12 mouse cellular contexts compared by ENCODE assay signal in genomic region chr2:157054297-157054696, GRCm38 (mm10). TPM values are rescaled to one million over a fixed set of nuclear protein-coding genes. Genes with fewer than 3 reads are reported as not detected.
DNase-seq lines count a peak whose midpoint lies in the region; ATAC-seq and TF ChIP-seq lines count a peak whose summit lies in the region.
"Had no signal": no experiment of that assay in that cellular context is flagged by ENCODE, and none has a peak within 500 bp of the region (broad histone marks: within the 10 kb centered on the region; RNA-seq: fewer than 3 reads in every experiment).

No protein-coding gene starts in this region.

- H3K36me3 ChIP-seq in embryonic facial prominence, embryonic 13.5 days, result peaks cover 78% of the 10 kb centered on the region
- peaks cover 93% of the 10 kb centered on the region for H3K36me3 ChIP-seq in embryonic facial prominence, embryonic 10.5 days (replicated peaks)
- H3K36me3 ChIP-seq in kidney, adult 2 months (ENCODE audit: control insufficient read depth, insufficient read depth, low read length), result no peaks in the 10 kb centered on the region
- H3K36me3 ChIP-seq in kidney, embryonic 16.5 days (ENCODE audit: insufficient read depth, low read length), result peaks cover 38% of the 10 kb centered on the region
- no peaks in the 10 kb centered on the region for H3K36me3 ChIP-seq in lung, postnatal 0 days (ENCODE audit: insufficient read depth, low read length)

- no peak for DNase-seq in embryonic facial prominence, embryonic 10.5 days (ENCODE audit: low spot score)
- DNase-seq in kidney, adult 2 months, result peak; percentile 47
- peak; percentile 85 for DNase-seq in adrenal gland, postnatal 10 days
- DNase-seq in lung, postnatal 0 days (ENCODE audit: low spot score), result peak; percentile 83
- DNase-seq in right cerebral cortex, adult 18-20 months, result no peak
- DNase-seq: gastrocnemius, postnatal 36 days had no signal

- no peak overlapping the region for H3K4me2 ChIP-seq in embryonic facial prominence, embryonic 13.5 days
- H3K4me2 ChIP-seq in kidney, embryonic 16.5 days (replicated peaks; ENCODE audit: low read depth, low read length), result no peak overlapping the region
- no peak overlapping the region for H3K4me2 ChIP-seq in lung, postnatal 0 days (replicated peaks; ENCODE audit: low read depth, low read length)
- H3K4me2 ChIP-seq: stomach, embryonic 15.5 days had no signal

- H3K9ac ChIP-seq in embryonic facial prominence, embryonic 13.5 days, result 0 out of 2 replicates have a peak overlapping the region, but pooled peaks have one; percentile 21
- no peak overlapping the region for H3K9ac ChIP-seq in kidney, embryonic 16.5 days (replicated peaks; ENCODE audit: low read length)
- no peak overlapping the region for H3K9ac ChIP-seq in lung, postnatal 0 days (replicated peaks; ENCODE audit: low read depth)
- H3K9ac ChIP-seq: liver, embryonic 14.5 days; stomach, embryonic 15.5 days had no signal

- H3K27ac ChIP-seq in embryonic facial prominence, embryonic 13.5 days, result peak overlapping the region; percentile 81; the same call in 1 of the 2 replicates
- no peak overlapping the region for H3K27ac ChIP-seq in embryonic facial prominence, embryonic 10.5 days (replicated peaks)
- H3K27ac ChIP-seq in kidney, adult 2 months (ENCODE audit: insufficient read depth, low read depth, low read length), result peak overlapping the region; percentile 47; the same call in 1 of the 2 replicates
- no peak overlapping the region; the same call in 1 of the 2 replicates for H3K27ac ChIP-seq in kidney, embryonic 16.5 days (ENCODE audit: low read length)
- peak overlapping the region; percentile 83 for H3K27ac ChIP-seq in lung, postnatal 0 days (ENCODE audit: low read length)
- H3K27ac ChIP-seq: liver, embryonic 14.5 days; stomach, embryonic 15.5 days had no signal

- peak; percentile 92 for TF ChIP-seq EP300 in lung, postnatal 0 days (IDR thresholded peaks at IDR 0.05)

- ATAC-seq in embryonic facial prominence, embryonic 13.5 days (ENCODE audit: insufficient number of reproducible peaks, insufficient read depth, low FRiP score, low TSS enrichment, low read depth), result no peak
- ATAC-seq in kidney, embryonic 16.5 days (ENCODE audit: low FRiP score, low TSS enrichment), result no peak
- ATAC-seq in lung, postnatal 0 days, result peak; percentile 78
- ATAC-seq in activated CD4-positive, CD25-positive, alpha-beta regulatory T cell, adult 4 months, result no peak

- H3K4me1 ChIP-seq in embryonic facial prominence, embryonic 13.5 days, result peaks cover 43% of the 10 kb centered on the region
- H3K4me1 ChIP-seq in embryonic facial prominence, embryonic 10.5 days, result peaks cover 22% of the 10 kb centered on the region
- no peaks in the 10 kb centered on the region; the same call in 1 of the 2 replicates for H3K4me1 ChIP-seq in kidney, adult 2 months (ENCODE audit: control insufficient read depth, insufficient read depth, low read length)
- peaks cover 26% of the 10 kb centered on the region for H3K4me1 ChIP-seq in kidney, embryonic 16.5 days (ENCODE audit: insufficient read depth, low read length)
- H3K4me1 ChIP-seq in lung, postnatal 0 days (ENCODE audit: insufficient read depth, low read depth, low read length), result peaks cover 10% of the 10 kb centered on the region

- H3K4me3 ChIP-seq in embryonic facial prominence, embryonic 13.5 days, result no peak overlapping the region
- H3K4me3 ChIP-seq in embryonic facial prominence, embryonic 10.5 days, result no peak overlapping the region
- no peak overlapping the region for H3K4me3 ChIP-seq in kidney, adult 2 months (ENCODE audit: insufficient read depth, low read depth, low read length)
- H3K4me3 ChIP-seq in kidney, embryonic 16.5 days (ENCODE audit: low read length), result no peak overlapping the region
- H3K4me3 ChIP-seq in lung, postnatal 0 days (ENCODE audit: low read depth, low read length), result no peak overlapping the region
- H3K4me3 ChIP-seq: stomach, embryonic 15.5 days had no signal

- no peak for TF ChIP-seq CTCF in kidney, adult 2 months (conservative IDR thresholded peaks at IDR 0.05; ENCODE audit: insufficient read depth, insufficient read length, low read depth, low read length)
- no peak for TF ChIP-seq CTCF in lung, postnatal 0 days (IDR thresholded peaks at IDR 0.05)

- H3K9me3 ChIP-seq in embryonic facial prominence, embryonic 13.5 days, result no peaks in the 10 kb centered on the region
- no peaks in the 10 kb centered on the region for H3K9me3 ChIP-seq in embryonic facial prominence, embryonic 10.5 days
- no peaks in the 10 kb centered on the region for H3K9me3 ChIP-seq in kidney, embryonic 16.5 days (ENCODE audit: low read length)
- no peaks in the 10 kb centered on the region for H3K9me3 ChIP-seq in lung, postnatal 0 days (ENCODE audit: low read length)
- H3K9me3 ChIP-seq: stomach, embryonic 15.5 days had no signal

- H3K27me3 ChIP-seq in embryonic facial prominence, embryonic 13.5 days, result no peaks in the 10 kb centered on the region
- H3K27me3 ChIP-seq in embryonic facial prominence, embryonic 10.5 days (replicated peaks; ENCODE audit: low read depth, poor library complexity, severe bottlenecking), result no peaks in the 10 kb centered on the region
- no peaks in the 10 kb centered on the region for H3K27me3 ChIP-seq in kidney, adult 2 months (replicated peaks; ENCODE audit: control insufficient read depth, insufficient read depth, low read length)
- no peaks in the 10 kb centered on the region for H3K27me3 ChIP-seq in kidney, embryonic 16.5 days (ENCODE audit: insufficient read depth, low read length)
- H3K27me3 ChIP-seq in lung, postnatal 0 days (replicated peaks; ENCODE audit: insufficient read depth, low read length), result no peaks in the 10 kb centered on the region
- H3K27me3 ChIP-seq: stomach, embryonic 15.5 days had no signal

- TF ChIP-seq POLR2A in kidney, adult 2 months (IDR thresholded peaks at IDR 0.05; ENCODE audit: low read depth, low read length), result no peak

- WGBS in embryonic facial prominence, embryonic 13.5 days, result 91% methylated on average over 8 of the region's 8 CpGs
- WGBS in embryonic facial prominence, embryonic 10.5 days, result 90% methylated on average over 8 of the region's 8 CpGs
- WGBS in kidney, adult 2 months, result 67% methylated on average over 8 of the region's 8 CpGs
- WGBS in kidney, embryonic 16.5 days, result 70% methylated on average over 8 of the region's 8 CpGs
- WGBS in lung, postnatal 0 days, result 50% methylated on average over 8 of the region's 8 CpGs

RNA-seq across cellular contexts. Expression of gene Soga1, which starts 24.8 kb away (rescaled TPM):
- polyA plus RNA-seq in embryonic facial prominence, embryonic 13.5 days (2015; fragmentation: Nextera tagmentation; extraction: Ambion mirVana), result 4.6 and 7.1 TPM in 2 replicates
- polyA plus RNA-seq in embryonic facial prominence, embryonic 10.5 days (2016; fragmentation: Nextera tagmentation; extraction: Ambion mirVana), result 4.5 and 4.7 TPM in 2 replicates
- 5.3 and 5.4 TPM in 2 replicates for polyA plus RNA-seq in kidney, adult 2 months (2012; rRNA removed)
- 2.5 and 3.6 TPM in 2 replicates for polyA plus RNA-seq in kidney, embryonic 16.5 days (2015; fragmentation: Nextera tagmentation; extraction: Ambion mirVana)
- 10 to 100 TPM; 30.3 to 35.9 TPM for total RNA-seq in adrenal gland, postnatal 10 days (2021)
- polyA plus RNA-seq in lung, postnatal 0 days (2015; fragmentation: Nextera tagmentation; extraction: Ambion mirVana), result 2.5 and 3.1 TPM in 2 replicates
- under 1 TPM in 1 of 2 experiments, not detected in 1; 0.05 TPM for polyA plus RNA-seq in activated CD4-positive, CD25-positive, alpha-beta regulatory T cell, adult 4 months (2017; shearing (Covaris generic))

RNA-seq across cellular contexts. Expression of gene Tldc2, which starts 32.6 kb away (rescaled TPM):
- polyA plus RNA-seq in embryonic facial prominence, embryonic 13.5 days (2015; fragmentation: Nextera tagmentation; extraction: Ambion mirVana), result not detected in 2 replicates
- not detected in 2 replicates for polyA plus RNA-seq in embryonic facial prominence, embryonic 10.5 days (2016; fragmentation: Nextera tagmentation; extraction: Ambion mirVana)
- 11.3 and 12.2 TPM in 2 replicates for polyA plus RNA-seq in kidney, adult 2 months (2012; rRNA removed)
- 0.53 and 0.71 TPM in 2 replicates for polyA plus RNA-seq in kidney, embryonic 16.5 days (2015; fragmentation: Nextera tagmentation; extraction: Ambion mirVana)
- not detected for total RNA-seq in adrenal gland, postnatal 10 days (2021)
- not detected in 2 replicates for polyA plus RNA-seq in lung, postnatal 0 days (2015; fragmentation: Nextera tagmentation; extraction: Ambion mirVana)
- polyA plus RNA-seq in activated CD4-positive, CD25-positive, alpha-beta regulatory T cell, adult 4 months (2017; shearing (Covaris generic)), result not detected
- total RNA-seq: gastrocnemius, postnatal 36 days; neutrophil, adult 5-6 weeks had no signal
- polyA plus RNA-seq: liver, embryonic 14.5 days; stomach, embryonic 15.5 days had no signal

RNA-seq across cellular contexts. Expression of gene Dsn1, which starts 47.3 kb away (rescaled TPM):
- polyA plus RNA-seq in embryonic facial prominence, embryonic 13.5 days (2015; fragmentation: Nextera tagmentation; extraction: Ambion mirVana), result 39.4 and 40.1 TPM in 2 replicates
- polyA plus RNA-seq in embryonic facial prominence, embryonic 10.5 days (2016; fragmentation: Nextera tagmentation; extraction: Ambion mirVana), result 51.7 and 53.8 TPM in 2 replicates
- polyA plus RNA-seq in kidney, adult 2 months (2012; rRNA removed), result 2.0 and 2.4 TPM in 2 replicates
- 37.9 and 40.2 TPM in 2 replicates for polyA plus RNA-seq in kidney, embryonic 16.5 days (2015; fragmentation: Nextera tagmentation; extraction: Ambion mirVana)
- total RNA-seq in adrenal gland, postnatal 10 days (2021), result 10 to 100 TPM in 1 of 2 experiments, 1 to 10 TPM in 1; 9.2 to 12.8 TPM
- 7.2 and 9.5 TPM in 2 replicates for polyA plus RNA-seq in lung, postnatal 0 days (2015; fragmentation: Nextera tagmentation; extraction: Ambion mirVana)
- 10 to 100 TPM; 16.0 to 17.1 TPM for polyA plus RNA-seq in activated CD4-positive, CD25-positive, alpha-beta regulatory T cell, adult 4 months (2017; shearing (Covaris generic))

Comparison
In these comparisons a context has a peak if more than half of its experiments do, and no peak if none do; other contexts are left out.
1. H3K27ac ChIP-seq: peak in embryonic facial prominence, embryonic 13.5 days (single experiment), kidney, adult 2 months (single experiment) and lung, postnatal 0 days (single experiment); none in embryonic facial prominence, embryonic 10.5 days (single experiment) and kidney, embryonic 16.5 days (single experiment).
2. DNase-seq: peak in kidney, adult 2 months (single experiment), adrenal gland, postnatal 10 days (single experiment) and lung, postnatal 0 days (single experiment); none in embryonic facial prominence, embryonic 10.5 days (single experiment) and right cerebral cortex, adult 18-20 months (single experiment).